Mouse (Mus musculus) telencephalon, adult 2 months (tissue): ENCODE measurements around the gene Sh2d3c.
A peak's percentile ranks its signal among the peaks of the same experiment; 100 is the strongest.

Experiments
- DNase-seq: peaks from one replicate; pipeline ENCODE4 v3.0.0-alpha.2; 2011; ENCODE audit warnings: low read depth, low spot score

Gene Sh2d3c

DNA sequence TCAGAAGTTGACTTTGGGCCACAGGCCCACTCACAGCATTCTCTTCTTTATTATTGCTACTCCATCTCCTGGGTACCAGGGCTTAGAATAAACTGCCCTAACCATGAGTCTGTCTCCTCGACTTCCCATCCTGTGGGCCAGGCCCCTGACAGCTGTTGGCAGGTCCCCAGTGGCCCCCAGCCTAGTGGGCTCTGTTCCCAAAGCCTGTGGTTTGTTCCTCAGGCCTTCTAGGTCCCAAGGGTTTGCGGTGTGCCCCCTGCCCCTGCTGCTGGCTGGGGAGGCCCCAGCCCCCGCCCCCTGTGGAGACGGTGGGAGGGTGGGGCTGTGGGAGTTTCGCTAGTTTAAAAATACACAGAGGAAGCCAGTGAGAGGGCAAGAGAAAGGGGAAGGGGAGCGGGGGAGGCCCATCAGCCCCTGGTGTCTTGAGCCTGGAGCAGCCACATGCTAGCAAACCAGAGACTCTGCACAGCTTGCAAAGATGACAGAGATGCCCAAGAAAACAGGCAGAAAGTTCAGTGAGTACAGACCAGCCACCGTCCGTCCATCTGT lies at the start of gene Sh2d3c:
Gene Sh2d3c (plus strand): TSS at position 375 of the 549 bp plus-strand sequence.
- no peak for DNase-seq

- DNase-seq = no peak
Measured at GRCm38 (mm10) chr2:32671147-32671546, 49.7 kb upstream of the Sh2d3c start.

- no peak for DNase-seq
Measured at GRCm38 (mm10) chr2:32671907-32672595, 48.8 kb upstream of the Sh2d3c start.

- DNase-seq = no peak
Measured at GRCm38 (mm10) chr2:32673176-32673917, 47.5 kb upstream of the Sh2d3c start.

- no peak for DNase-seq
Measured at GRCm38 (mm10) chr2:32676821-32677220, 44.0 kb upstream of the Sh2d3c start.

GRCm38 (mm10) chr2:32677683-32678082 lies 43.2 kb upstream of the Sh2d3c start:
- DNase-seq = no peak

DNA sequence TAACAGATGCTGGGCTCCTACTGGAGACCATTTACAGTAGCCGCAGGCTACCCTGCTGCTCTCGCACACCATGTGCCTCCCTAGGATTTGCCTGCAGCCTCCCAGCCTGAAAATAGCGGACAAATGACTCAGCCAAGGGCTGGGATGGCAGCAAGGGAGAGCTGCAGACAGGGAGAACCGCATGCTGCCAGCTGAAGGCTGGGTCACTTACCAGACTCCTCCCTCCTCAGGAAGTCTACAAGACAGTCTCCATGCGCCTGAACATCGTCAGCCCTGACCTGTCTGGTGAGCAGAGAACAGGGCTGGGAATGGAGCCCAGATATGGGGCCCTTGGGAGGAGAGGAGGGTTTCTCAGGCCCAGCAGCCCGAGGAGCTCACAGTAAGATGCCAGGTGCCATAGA lies 40.8 kb upstream of the Sh2d3c start:
- peak; percentile 68 for DNase-seq

DNA sequence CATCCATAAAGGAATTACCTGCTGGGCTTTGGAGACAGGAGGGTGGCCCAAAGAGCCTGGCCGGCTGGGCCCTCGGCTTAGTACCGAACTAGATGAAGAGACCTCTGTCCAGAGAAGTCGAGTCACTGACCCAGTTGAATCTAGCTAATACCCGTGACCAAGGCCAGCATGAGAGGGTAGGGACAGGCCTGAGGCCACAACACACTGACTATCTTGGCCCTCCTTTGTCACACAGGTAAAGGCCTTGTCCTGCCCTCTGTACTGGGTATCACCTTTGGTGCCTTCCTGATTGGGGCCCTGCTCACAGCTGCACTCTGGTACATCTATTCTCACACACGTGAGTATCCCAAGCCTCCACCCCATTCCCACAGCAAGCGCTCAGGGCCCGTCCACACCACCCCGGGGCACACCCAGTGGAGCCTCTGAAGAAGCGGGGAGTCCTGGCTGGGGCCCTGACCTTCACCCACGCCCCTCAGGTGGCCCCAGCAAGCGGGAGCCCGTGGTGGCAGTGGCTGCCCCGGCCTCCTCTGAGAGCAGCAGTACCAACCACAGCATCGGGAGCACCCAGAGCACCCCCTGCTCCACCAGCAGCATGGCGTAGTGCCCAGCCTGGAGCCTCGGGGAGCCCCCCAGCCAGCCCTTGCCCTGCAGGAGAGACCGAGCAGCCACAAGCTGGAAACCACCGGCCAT lies 39.7 kb upstream of the Sh2d3c start:
- DNase-seq = no peak

GRCm38 (mm10) chr2:32681754-32682153 lies 39.1 kb upstream of the Sh2d3c start:
- no peak for DNase-seq

DNA sequence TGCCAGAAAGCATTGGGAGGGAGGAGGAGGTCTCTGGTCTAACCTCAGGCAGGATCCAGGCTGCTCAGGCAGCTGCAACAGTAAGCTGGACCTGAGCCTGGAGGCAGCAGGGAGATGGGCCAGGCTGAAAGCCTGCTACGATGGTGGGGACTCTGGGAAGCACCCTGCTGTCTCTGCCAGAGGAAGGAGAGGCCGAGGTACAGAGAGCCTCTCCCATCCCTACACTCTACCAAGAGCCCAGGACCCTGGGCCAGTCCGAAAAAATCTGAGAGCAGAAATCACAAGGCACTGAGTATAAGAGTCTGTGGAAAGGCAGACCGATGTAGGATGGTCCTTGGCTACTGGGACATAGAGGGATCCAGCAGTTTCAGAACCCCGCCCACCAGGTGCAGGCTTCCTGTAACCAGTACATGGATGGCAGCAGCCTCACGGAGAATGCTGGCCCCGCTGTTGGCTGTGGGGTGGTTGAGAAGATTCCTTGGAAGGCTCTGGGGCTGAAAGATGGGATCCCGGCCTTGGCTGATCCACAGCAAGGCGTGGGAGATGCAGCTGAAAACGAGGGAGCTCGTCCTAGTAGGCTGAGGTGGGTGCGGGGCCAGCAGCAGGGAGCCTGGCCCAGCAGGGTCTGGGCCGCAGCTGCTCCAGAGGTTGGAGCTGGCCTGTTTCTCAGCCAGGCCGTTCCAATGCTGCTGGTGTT lies 38.0 kb upstream of the Sh2d3c start:
- no peak for DNase-seq

DNA sequence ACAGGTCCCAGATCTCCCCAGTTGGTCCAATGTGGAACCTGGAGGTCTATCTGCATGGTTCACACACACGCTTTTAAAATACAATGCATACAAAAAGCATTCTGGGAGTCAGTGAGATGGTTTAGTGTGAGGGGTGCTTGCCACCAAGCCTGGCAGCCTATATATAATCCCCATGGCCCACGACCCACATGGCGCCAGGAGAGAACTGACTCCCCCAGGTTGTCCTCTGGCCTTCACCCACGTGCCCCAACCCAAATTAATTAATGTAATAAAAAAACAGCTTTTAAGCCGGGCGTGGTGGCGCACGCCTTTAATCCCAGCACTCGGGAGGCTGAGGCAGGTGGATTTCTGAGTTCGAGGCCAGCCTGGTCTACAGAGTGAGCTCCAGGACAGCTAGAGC lies 37.2 kb upstream of the Sh2d3c start:
- no peak for DNase-seq

DNA sequence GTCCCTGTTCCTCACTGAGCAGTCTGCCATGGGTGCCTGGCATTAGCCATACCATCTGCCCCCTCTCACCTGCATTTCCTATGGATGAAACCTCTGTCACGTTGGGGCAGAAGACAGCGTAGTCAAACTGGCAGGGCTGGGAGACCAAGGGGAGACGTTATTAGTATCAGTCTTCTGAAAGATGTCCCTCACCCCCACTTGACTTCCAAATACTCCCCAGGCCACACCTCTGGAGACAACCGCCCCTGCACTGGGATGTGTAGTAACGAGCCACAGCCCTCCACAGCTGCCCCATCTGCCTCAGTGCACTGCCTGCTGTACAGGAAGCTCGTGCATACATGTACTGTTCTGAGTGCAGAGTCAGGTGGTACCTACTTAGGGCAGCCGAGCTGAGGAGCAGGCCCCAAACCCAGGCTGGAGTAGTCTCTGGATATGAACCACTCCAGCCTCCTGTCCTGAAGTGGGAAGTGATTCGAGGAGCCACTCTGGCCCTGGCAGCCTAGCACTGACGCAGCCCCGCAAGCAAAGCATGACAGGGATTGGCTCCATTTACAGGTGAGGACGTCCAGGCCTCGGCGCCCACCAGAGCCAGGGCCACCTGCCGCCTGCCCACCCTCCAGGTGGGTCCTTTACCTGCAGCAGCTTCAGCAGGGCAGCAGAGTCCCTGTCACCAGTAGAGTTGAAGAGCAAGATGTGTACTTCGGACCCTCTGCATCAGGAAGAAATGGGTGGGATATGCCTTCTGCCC lies 36.0 kb upstream of the Sh2d3c start:
- DNase-seq = no peak

DNA sequence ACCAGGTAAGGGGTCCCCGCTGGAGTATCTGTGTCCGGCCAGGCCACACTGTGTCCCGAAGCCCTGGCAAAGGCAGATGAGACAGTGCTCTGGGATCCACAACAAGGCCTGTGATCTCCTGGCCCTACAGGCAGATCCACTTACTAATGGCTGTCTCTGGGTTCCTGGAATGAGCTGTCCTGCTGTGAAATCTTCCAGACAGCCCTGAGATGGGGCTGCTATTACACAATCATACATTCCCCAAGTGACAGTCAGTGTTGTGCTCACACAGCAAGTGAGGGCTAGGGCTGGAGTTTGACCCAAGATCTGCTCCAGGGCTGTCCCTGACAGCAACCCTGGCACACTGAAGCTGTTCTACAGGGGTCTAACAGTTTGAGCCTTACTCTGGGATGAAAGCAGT lies 35.0 kb upstream of the Sh2d3c start:
- DNase-seq = no peak

DNA sequence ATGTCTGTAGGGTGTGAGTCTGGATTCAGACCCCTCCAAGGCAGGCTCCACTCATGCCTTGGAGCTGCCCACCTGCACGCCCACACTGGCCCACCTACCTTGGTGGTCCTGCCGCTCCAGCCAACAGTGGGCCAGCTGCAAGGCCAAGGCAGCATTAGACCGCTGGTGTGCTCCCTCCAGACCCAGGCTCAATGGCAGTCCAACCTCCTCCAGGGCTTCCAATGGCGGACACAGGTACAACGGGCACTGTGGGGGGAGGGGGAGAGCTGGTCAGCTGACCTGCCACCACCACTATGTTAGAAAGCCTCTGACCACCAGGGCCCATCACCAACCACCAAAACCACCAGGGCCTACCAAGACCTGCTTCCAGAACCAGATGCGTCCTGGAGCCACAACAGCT lies 34.2 kb upstream of the Sh2d3c start:
- DNase-seq = no peak

- DNase-seq = no peak
Measured at GRCm38 (mm10) chr2:32687562-32687961, 33.3 kb upstream of the Sh2d3c start.

GRCm38 (mm10) chr2:32689420-32689819 lies 31.4 kb upstream of the Sh2d3c start:
- DNase-seq = peak; percentile 83

DNA sequence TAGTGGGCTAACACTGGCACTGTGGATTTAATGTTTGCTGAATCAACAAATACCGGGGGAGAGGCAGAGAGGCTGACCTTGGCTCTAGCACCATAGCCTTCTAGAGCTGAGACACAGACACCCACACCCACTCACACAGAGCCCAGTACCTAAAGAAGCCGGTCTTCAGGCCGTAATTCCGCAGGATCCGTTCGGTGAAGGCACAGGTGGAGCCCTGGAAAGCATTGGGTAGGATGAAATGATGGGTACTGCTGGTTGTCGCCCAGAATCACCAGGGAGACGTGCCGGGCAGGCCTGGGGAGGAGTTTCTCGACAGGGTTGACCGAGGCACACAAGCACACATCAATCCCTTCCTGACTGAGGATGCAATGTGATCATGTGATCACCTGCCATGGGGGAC lies 29.8 kb upstream of the Sh2d3c start:
- no peak for DNase-seq

DNA sequence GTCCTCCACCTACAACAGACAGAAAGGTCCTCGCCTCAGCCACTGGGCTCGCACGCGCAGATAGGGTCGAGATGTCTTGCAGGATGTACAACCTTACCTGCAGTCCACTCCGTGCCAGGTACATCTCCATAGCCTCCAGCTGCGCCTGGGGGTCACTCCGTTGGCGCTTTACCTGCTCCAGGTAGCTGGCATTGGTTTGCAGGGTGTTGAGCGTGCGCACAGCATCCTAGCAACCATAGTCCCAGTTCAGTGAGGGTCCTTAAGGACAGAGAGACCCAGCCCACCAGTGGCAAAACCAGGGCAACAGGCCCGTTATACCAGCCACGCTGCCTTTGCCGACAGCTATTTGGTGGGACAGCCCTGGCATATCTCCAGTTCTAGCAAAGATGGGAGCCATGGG lies 28.4 kb upstream of the Sh2d3c start:
- DNase-seq = no peak

- DNase-seq = no peak
Measured at GRCm38 (mm10) chr2:32693282-32693681, 27.6 kb upstream of the Sh2d3c start.

DNA sequence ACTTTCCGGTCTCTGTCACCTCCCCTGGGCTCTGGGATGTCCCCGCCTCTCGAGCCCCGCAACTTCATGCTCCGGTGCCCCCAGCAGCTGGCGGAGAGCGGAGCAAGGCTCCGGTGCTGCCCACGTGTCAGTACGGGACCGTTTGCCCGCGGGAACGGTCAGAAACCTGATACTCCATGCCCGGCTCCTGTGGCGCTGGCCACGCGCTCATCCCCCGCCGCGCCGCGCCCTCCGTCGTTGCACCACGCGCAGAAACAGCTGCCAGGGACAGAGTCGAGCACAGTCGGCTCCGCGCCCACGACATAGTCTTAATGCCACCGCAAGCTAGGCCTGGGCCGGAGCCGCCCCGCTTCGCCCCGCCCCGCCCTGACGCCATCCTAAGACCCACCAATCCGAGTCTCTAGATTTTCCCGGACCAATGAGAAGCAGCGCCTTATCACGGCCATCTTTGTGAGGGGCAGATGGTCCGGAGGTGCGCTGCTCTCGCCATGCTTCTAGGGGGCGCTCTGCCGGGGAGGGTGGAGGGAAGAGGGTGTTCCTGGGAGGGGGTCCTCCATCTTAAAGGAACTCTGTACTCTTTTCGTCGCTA lies 26.9 kb upstream of the Sh2d3c start:
- peak; percentile 97 for DNase-seq

- DNase-seq = no peak
Measured at GRCm38 (mm10) chr2:32694691-32695090, 26.2 kb upstream of the Sh2d3c start.
